Mouse (Mus musculus): ENCODE measurements around the gene Fgfr3. TPM values are rescaled to one million over a fixed set of nuclear protein-coding genes. Genes with fewer than 3 reads are reported as not detected.

Gene Fgfr3
- total RNA-seq, 2 experiments from 2014 or later = not detected

GRCm38 (mm10) chr5:33696430-33696829, 25.0 kb upstream of the Fgfr3 start:
- ATAC-seq (replicated peaks; ENCODE audit: low FRiP score, poor library complexity, severe bottlenecking) = no peak

DNA sequence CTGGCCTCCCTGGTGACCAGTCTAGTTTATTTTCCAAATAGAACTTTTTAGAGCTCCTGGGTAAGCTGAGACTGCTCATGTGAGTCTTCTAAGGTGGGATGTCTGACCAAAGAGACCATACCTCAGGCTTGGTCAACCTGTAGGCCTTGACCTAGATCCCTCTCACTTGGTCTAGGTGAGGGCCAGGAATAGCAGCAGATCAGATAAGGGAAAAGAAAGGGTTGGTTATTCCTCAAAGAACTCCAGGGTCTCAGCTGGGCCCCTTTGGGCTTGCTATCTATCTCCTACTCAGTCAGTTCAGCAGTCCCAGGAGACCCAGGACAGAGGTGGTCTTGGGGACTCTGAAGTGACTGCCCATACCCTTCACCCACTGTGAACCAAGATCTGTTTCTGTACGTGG, 23.9 kb upstream of the Fgfr3 start:
- ATAC-seq (replicated peaks; ENCODE audit: low FRiP score, poor library complexity, severe bottlenecking) = no peak

- ATAC-seq (replicated peaks; ENCODE audit: low FRiP score, poor library complexity, severe bottlenecking) = no peak
These were observed 23.4 kb upstream of the Fgfr3 start for GRCm38 (mm10) chr5:33697947-33698512.

DNA sequence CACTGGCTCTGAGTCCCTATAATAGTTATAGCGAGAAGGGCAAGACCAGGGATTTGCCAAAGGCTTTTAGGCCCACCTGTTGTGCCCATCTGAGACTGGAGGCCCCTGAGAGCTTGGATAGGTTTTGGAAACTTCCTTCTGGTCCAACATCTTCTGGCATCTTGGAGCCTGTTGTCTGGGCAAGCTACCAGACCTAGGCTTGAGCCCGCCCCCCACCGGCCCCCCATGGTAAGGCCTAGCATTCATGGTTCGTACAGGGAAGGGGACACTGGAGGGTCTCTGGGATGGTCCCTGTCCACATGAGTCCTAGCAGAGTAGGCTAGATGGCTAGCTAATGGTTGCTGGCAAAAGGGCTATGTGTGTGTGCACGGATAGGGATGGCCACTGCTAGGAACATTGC, 22.8 kb upstream of the Fgfr3 start:
- ATAC-seq (replicated peaks; ENCODE audit: low FRiP score, poor library complexity, severe bottlenecking) = no peak

GRCm38 (mm10) chr5:33700010-33700409, 21.5 kb upstream of the Fgfr3 start:
- ATAC-seq (replicated peaks; ENCODE audit: low FRiP score, poor library complexity, severe bottlenecking) = no peak

DNA sequence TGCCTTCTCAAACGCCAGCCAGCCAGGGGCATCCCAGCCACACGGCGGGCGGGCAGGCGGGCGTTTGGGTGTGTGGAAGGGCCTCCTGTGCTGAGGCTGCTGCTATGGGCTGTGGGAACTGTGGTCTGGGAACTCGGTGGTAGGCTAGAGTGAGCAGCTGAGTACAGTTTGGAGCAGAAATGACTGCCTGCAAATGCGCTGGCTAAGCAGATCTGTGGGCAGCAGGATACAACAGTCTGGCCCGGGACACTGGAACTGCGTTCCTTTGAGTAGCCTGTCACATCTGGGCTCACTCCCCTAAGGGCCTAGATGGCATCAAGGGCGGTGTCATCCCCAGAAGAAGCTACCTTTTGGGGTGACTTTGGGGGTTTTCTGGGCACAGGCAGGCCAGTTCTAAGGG, 19.6 kb upstream of the Fgfr3 start:
- ATAC-seq (replicated peaks; ENCODE audit: low FRiP score, poor library complexity, severe bottlenecking) = no peak

DNA sequence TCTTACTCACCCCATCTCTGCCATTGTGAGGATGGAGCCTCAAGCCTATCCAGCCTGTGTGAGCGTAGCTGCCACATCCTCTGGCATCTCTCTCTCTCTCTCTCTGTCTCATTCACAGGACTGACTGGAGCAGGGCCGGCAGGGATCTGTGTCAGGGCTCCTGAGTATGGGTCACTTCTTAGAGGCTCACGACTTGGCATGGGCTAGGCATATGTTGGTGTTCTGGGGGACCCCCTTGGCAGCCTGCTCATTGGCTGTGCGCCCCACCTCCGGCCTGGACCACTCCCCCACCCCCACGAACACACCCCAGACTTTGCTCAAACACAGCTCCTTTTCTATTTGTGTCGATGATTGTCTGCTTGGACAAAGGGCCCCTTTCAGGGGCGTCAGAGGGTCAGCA, 17.5 kb upstream of the Fgfr3 start:
- no peak for ATAC-seq (replicated peaks; ENCODE audit: low FRiP score, poor library complexity, severe bottlenecking)

DNA sequence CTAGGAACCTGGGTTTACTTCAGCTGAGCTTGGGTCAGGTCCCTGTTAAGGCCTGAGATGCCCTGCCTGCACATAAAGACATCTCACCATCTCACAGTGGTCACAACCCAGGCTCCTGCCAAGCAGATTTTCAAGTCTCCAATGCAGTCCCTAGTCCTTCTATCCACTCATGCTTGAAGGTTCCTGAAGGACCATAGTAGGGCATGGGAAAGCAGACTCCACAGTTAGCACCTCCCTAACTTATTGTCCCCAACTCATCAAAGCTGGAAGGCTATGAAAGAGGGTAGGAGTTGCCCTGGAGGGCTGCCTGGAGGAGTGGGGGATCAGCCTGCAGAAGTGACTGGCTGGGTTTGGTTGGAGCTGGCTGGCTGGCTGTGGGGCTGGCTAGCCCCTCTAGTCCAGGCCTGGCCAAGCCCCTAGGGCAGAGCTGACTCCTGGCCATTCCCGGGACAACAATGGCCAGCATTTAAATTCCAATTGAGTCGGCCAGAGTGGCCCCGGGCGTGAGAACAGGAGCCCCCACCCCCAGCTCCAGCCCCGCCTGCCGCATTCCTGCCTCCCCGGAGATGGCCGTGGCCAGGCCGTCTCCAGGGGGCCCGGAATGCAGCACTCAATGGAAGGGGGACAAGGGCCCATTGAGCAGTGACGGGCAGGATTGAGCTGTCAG, 16.4 kb upstream of the Fgfr3 start:
- ATAC-seq (replicated peaks; ENCODE audit: low FRiP score, poor library complexity, severe bottlenecking) = no peak

GRCm38 (mm10) chr5:33705612-33706349, 15.7 kb upstream of the Fgfr3 start:
- no peak for ATAC-seq (replicated peaks; ENCODE audit: low FRiP score, poor library complexity, severe bottlenecking)

DNA sequence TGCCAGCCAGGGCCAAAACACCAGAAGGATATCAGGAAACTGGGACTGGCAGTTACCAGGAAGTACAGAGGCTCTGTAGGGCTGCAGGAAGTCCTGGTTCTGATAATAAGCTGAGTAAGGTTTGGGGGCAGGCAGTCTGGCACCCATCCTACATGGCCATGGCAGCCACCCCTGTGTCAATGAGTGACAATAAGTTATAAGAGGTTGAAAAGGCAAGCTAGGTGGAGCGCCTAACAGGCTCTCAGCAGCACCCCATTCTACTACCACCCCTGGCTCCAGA, 15.2 kb upstream of the Fgfr3 start:
- ATAC-seq (replicated peaks; ENCODE audit: low FRiP score, poor library complexity, severe bottlenecking) = no peak

DNA sequence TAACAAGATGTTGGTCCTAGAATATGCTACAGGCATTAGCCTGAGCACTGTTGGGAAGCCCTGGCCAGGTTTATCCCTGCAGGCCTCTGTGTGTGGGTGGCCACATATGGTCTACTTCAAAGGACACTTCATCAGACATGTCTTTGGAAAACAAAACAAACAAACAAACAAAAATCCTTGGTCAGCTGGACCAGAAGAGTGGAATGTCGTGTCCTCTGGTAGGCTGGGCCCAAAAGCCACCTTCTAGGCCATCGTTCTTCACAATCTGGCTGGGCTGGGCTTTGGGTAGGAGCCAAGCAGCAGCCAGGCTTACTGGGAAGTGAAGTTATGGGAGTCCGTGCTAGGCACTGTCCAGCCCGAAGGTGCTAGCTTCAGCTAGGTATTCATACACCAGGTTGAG, 14.3 kb upstream of the Fgfr3 start:
- no peak for ATAC-seq (replicated peaks; ENCODE audit: low FRiP score, poor library complexity, severe bottlenecking)

DNA sequence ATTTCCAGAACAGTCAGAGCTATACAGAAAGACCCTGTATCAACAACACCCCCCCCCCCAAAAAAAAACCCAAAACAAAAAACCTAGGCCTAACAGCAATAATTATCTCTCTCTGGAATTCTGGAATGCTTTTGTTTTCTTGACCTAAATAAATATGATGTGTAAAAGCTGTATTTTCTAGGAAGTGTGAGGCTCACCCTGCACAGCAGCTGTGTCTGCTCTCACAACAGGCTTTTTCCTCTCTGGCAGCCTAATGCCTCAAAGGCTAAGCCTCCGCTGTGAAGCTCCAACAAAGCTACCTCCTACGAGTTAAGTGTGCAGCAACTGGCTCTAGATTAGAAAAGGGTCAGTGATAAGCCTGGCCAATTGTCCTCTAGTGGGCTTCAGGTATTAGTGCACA, 12.4 kb upstream of the Fgfr3 start:
- no peak for ATAC-seq (replicated peaks; ENCODE audit: low FRiP score, poor library complexity, severe bottlenecking)

DNA sequence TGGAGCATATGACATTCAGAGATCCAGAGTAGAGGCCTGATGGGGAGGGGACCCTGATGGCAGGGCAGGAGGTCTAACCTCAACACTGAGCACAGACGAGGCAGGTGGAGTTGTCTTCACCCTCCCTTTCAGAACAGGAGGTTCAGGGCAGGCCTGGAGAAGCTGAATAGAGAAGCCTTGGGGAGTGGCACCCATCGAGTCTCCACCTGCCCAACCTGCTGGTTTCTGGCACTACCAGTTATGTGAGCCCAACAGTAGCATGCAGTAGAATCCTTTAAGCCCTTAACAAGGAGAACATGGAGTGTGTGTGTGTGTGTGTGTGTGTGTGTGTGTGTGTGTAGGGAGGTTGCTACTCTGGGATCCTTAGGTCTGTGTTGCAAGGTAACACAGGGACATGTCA, 8.9 kb upstream of the Fgfr3 start:
- ATAC-seq (replicated peaks; ENCODE audit: low FRiP score, poor library complexity, severe bottlenecking) = no peak

DNA sequence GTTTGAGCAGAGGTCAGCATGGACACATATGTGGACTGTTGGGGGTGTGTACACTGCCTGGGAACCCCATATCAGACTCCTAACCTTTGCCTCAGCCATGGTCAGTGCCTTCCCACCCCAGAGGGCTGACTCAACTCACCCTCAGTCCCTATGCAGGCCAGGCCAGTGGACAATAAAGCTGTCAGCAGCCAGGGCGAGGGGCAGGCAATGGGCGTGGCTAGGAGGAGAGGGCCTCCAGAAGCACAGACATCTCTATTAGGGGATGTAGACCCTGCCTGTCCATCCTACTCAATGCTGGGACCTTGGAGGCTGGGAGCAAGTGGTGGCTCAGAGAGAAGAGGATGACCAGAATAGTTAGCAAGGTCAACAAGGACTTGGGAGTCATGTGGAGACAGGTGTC, 6.3 kb upstream of the Fgfr3 start:
- ATAC-seq (replicated peaks; ENCODE audit: low FRiP score, poor library complexity, severe bottlenecking) = no peak

DNA sequence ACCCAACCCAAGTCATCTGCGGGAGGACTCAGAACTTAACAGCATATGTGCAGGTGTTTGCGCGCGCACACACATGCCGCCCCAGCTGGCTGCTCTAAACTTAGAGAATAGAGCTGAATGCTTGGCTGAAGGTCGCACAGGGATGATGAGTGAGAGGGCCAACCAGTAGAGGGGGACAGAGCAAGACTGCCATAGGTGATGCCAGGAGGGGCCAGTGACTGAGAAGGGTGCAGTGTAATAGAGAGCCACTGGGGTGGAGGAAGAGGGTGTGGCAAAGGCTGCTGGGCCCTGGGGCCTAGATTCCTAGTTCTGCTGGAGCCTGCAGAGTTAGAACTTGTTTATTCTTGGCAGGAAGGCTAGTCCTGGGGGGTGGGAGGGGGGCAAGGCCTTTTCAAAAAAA, 5.0 kb upstream of the Fgfr3 start:
- no peak for ATAC-seq (replicated peaks; ENCODE audit: low FRiP score, poor library complexity, severe bottlenecking)

- ATAC-seq (replicated peaks; ENCODE audit: low FRiP score, poor library complexity, severe bottlenecking) = no peak
These were observed 3.0 kb upstream of the Fgfr3 start for GRCm38 (mm10) chr5:33718460-33718859.

DNA sequence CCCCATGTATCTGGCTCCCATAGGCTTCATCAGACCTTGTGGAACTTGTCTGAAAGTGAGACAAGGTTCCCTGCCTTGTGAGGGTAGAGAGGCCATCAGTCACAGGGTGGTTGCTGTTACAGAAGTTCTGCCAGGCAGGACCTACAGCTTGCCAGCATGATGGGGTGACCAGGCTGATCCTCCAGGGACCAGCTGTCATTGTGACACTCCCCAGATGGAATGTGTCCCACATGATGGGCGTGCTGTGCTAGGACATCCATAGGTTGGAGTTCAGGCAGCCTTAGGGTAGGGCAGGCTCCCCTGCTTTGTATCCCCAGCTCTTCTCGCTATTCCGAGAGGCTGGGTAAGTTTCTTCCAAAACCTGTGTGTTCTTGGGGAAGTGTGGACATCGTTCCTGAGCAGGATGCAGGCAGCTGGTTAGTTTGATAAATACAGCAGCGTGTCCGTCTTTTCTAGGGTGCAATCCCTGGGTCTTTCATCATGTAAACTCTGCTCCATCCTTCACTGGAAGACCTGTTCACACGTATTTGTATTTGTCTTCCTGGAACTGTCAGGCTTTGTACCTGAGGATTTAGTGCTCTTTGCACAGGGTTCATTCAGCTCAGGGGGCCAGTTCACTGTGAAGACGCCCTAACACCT, 503 bp upstream of the Fgfr3 start:
- ATAC-seq (replicated peaks; ENCODE audit: low FRiP score, poor library complexity, severe bottlenecking) = no peak

DNA sequence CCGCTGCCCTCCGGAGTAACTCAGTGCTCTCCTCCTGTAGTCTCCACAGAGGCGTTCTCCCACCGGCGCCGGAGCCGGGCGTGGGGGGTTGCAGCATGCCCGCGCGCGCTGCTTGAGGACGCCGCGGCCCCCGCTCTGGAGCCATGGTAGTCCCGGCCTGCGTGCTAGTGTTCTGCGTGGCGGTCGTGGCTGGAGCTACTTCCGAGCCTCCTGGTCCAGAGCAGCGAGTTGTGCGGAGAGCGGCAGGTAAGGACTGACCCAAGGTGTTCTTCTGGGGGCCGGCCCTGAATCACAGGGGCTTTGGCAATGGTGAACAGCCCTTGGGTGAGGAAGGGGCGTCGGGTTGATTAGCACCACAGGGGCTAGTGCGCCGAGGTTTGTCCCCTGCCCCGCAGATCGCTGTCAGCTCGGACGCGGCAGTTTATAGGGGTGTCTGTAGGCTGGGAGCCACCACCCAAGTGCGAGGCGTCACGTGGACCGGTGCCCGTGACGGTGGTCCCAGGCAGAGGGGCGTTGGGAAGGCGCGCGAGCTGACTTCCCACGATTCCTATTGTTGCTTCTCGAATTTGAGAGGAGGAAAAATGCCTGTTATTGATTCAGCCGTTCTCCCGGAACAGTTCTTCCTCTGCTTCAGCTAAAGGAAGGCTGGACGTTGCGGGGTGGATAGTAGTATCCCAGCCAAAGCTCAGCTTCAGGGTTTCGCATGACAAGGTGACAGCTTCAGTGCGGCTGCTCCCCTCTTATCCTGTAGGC, 968 bp downstream of the Fgfr3 start:
- no peak for ATAC-seq (replicated peaks; ENCODE audit: low FRiP score, poor library complexity, severe bottlenecking)

DNA sequence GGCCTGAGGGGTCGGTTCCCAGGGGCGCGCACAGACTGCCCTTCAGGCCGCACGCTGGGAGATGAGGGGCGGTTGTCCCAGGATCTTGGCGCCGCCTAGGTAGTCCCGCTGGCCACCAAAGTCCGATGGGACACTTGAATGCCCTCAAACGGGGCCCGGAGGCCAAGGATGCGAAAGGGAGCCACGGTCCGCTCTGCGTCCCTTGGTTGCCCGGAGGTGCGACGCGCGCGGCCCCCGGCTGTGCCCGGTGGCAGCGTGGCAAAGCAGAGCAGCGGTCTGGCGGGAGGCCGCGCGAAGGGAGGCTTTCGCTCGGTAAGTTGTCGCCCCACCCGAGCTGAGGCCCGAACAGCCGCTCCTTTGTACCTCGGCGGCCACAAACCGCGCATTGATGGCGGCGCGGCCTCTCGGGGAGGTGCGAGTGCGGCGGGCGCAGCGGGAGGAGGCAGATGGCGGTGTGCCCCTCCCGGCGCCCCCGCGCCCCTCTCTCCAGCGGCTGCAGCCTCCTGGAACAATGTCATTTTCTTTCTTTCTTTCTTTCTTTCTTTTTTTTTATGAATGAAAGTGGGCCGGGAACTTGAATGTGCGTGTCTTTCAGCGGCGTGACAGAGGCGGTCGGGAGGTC, 1.7 kb downstream of the Fgfr3 start:
- ATAC-seq (replicated peaks; ENCODE audit: low FRiP score, poor library complexity, severe bottlenecking) = no peak
